Mouse (Mus musculus) spleen, adult 2 months (tissue): ENCODE measurements at regions not wholly inside any gene's neighbourhood (a gene's known extent, or its start where the extent isn't known, plus 50 kb on each side); places are given as distances from the start of the nearest gene placed in this dataset.

Experiments used
- CTCF ChIP-seq: fragments of 200-500 bp; IDR thresholded peaks from 2 replicates; pipeline ENCODE4 v1.5.1; 2011; ENCODE audit warnings: mild to moderate bottlenecking, inconsistent platforms; ENCODE audit not compliant: insufficient read depth, insufficient read length, insufficient replicate concordance; ENCODE audit errors: extremely low read depth
- POLR2A ChIP-seq: fragments of 200-500 bp; IDR thresholded peaks from 2 replicates; pipeline ENCODE4 v1.6.1; 2011; ENCODE audit warnings: low read depth, low read length, inconsistent platforms

DNA sequence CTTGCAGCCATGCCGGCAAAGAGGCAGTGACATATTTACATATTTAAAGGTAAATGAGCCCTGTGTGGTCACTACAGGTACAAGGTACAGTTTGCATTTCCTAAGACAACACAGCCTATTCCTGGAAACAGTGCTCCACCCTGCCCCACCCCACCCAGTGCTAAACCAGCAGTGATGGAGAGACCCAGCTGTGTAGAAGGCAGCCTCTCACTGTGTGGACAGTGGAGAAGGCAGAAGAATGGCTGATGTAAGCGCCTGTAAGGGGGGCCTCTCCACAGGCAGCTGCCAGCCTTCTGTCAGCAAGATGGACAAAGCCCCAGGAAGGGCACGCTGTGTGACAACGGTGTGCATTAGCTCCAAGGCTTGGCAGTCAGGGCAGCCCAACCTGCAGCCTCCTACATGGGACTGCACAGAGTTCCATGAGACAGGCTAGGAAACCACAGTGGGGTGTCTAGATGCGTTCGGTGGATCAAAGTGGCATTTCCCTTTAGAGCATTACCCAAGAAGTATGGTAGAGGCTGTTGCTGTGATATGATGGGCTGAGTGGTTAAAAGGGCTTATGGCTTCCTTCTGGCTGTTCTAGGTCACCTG is 249.2 kb upstream of the Cdh4 start:
- TF ChIP-seq CTCF, result no peak
- no peak for TF ChIP-seq POLR2A
